Mouse (Mus musculus) forebrain, embryonic 15.5 days (tissue): ENCODE measurements around the gene Myo18b. TPM values are rescaled to one million over a fixed set of nuclear protein-coding genes. Genes with fewer than 3 reads are reported as not detected.

ENCODE experiments used
- ATAC-seq: fragments of 200-750 bp; cut with Nextera tagmentation; replicated peaks from 2 replicates; pipeline ENCODE4 v1.8.0; 2017; ENCODE audit warnings: mild to moderate bottlenecking, moderate TSS enrichment, moderate library complexity
- H3K27ac ChIP-seq: fragments of 300-500 bp; sonication (generic); replicated peaks from 2 replicates; pipeline ENCODE4 v1.5.1; 2015; ENCODE audit warnings: mild to moderate bottlenecking, inconsistent platforms
- H3K27me3 ChIP-seq: fragments of 300-500 bp; sonication (generic); 2 replicates; pipeline ENCODE4 v1.6.1; 2015; ENCODE audit warnings: inconsistent platforms
- H3K36me3 ChIP-seq: fragments of 300-500 bp; sonication (generic); 2 replicates; pipeline ENCODE4 v1.6.1; 2015; ENCODE audit warnings: mild to moderate bottlenecking, inconsistent platforms
- H3K4me1 ChIP-seq: fragments of 300-500 bp; sonication (generic); 2 replicates; pipeline ENCODE4 v1.6.1; 2015; ENCODE audit warnings: inconsistent platforms
- H3K4me2 ChIP-seq: fragments of 300-500 bp; sonication (generic); replicated peaks from 2 replicates; pipeline ENCODE4 v1.6.1; 2015; ENCODE audit warnings: mild to moderate bottlenecking, inconsistent platforms
- H3K4me3 ChIP-seq: fragments of 300-500 bp; sonication (generic); 2 replicates; pipeline ENCODE4 v1.5.1; 2015; ENCODE audit warnings: mild to moderate bottlenecking, inconsistent platforms
- H3K9ac ChIP-seq: fragments of 300-500 bp; sonication (generic); replicated peaks from 2 replicates; pipeline ENCODE4 v1.6.1; 2015; ENCODE audit warnings: mild to moderate bottlenecking, inconsistent platforms
- H3K9me3 ChIP-seq: fragments of 300-500 bp; sonication (generic); 2 replicates; pipeline ENCODE4 v1.6.1; 2016; ENCODE audit warnings: inconsistent platforms
- WGBS: fragments of 180-500 bp; shearing (Covaris S2); methylation state at CpG from one replicate; pipeline ENCODE4 v1.1.7; 2015; ENCODE audit warnings: mixed read lengths; 5-methylcytosine and 5-hydroxymethylcytosine counted together
- polyA plus RNA-seq: library from polyadenylated mRNA; unstranded; fragments of >200 nt; fragmentation: Nextera tagmentation; extraction: Ambion mirVana; gene quantifications from 2 replicates; pipeline ENCODE4 v1.2.1, GENCODE M21; 2015

The Myo18b gene
- polyA plus RNA-seq, 1 experiment from 2014 or later = 1.2 TPM

DNA sequence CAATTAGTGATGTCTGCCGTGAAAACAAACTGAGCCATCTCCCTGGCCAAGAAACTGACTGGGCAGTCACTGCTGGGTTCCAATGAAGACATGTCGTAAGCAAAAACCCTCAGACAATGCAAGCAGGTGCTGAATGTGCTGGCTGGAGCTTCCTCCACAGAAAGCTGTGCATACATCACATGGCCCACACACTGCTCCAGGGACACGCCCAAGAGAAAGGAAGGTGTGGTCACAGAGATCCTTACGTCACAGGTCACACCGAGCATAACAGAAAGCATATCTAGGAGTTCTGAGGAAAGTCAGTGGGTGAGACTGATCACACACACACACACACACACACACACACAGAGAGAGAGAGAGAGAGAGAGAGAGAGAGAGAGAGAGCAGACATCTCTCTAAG is 27.5 kb downstream of the Myo18b start:
- ATAC-seq = no peak
- Histone ChIP-seq H3K9me3 (no peaks in the 10 kb centered on the region), H3K27me3 (no peaks in the 10 kb centered on the region), H3K27ac (no peak overlapping the region), H3K4me3 (no peak overlapping the region), H3K9ac (no peak overlapping the region), H3K4me1 (no peaks in the 10 kb centered on the region), H3K4me2 (no peak overlapping the region), H3K36me3 (no peaks in the 10 kb centered on the region)
- WGBS = 80% methylated on average over 5 of the region's 5 CpGs

DNA sequence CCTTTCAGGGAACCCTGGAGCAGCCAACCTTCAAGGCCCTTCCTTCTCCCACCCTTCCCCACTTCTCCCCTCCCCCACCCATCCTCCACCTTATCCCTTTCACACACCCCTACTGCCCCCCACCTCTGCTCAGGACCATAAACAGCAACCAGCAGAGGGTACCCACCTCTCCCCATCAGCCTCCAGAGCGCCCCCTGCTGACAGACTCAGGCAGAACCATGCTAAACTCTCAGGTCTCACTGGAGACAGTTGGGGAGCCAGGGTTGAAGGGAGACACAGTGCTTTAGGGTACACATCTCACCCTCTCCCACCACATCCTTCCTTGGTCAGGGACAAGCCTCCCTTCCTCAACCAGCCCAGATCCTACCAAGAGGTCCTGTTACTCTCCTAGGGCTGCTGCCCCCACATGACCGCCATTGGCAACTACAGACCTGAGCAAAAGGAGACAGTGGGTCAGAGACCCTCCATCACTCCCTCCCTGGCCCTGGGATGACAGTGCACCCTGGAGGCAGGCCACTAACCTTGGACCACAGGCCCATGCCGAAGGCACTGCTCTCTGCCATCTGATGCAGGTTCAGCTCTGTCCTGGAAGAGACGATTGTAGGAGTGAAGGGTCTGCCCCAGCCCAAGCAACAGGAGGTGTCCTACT is 31.3 kb downstream of the Myo18b start:
- 0 out of 2 replicates have a peak, but pooled peaks have one; percentile 19 for ATAC-seq
- H3K4me2 ChIP-seq = no peak overlapping the region
- no peak overlapping the region for H3K9ac ChIP-seq
- H3K9me3 ChIP-seq = no peaks in the 10 kb centered on the region
- no peaks in the 10 kb centered on the region for H3K36me3 ChIP-seq
- no peaks in the 10 kb centered on the region for H3K27me3 ChIP-seq
- H3K4me1 ChIP-seq = peaks cover under 1% of the 10 kb centered on the region; the same call in 1 of the 2 replicates
- 48% methylated on average over 4 of the region's 4 CpGs for WGBS
- H3K27ac ChIP-seq = no peak overlapping the region
- no peak overlapping the region for H3K4me3 ChIP-seq

DNA sequence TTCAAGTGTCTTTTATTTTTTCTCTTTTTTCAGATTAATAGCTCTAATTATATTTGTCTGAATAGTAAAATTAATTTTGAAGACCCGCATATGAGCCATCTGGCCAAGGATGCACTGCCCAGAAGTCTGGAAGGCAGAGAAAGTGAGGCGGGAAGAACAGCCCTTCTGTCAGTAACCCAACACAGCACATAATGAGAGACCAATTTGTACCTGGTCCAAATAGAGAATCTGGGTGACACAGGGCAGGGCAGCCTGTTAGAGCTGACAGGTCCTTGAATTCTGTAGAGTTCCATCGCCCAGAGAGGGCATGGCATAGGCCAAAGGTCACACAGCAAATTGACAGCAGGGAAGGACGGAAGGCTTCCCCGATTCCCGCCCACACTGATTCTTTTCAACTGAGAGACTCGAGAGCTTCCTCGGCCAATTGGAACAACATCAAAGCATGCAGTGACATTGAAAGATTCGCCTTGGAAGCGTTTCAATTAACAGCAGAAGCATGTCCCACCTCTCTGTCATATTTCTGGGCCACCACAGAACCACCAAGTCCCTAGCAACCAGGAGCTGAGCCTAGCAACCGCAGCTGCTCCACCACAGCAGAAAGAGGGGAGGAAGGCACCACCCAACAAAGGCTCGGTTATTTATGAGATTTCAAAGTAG is 36.7 kb downstream of the Myo18b start:
- peak; percentile 71; the same call in 1 of the 2 replicates for ATAC-seq

DNA sequence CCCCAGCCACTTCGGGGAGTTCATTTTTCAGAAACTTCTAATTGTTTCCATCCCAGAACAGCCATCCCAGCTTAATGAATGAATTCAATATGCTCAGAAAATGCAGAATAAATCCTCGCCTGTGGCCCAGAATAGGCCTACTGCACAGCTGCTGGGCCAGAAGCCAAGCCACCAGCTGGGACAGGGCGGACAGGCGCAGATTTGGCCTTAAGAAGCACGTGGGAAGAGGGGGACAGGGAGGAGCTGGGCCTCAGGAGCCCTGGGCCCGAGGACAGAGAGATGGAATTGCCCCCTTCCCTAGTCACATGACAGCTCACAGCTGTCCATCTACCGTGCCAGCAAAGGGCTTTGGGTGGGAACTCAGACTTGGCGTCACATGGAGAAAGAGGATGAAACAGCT is 43.0 kb downstream of the Myo18b start:
- ATAC-seq = peak; percentile 70
- no peaks in the 10 kb centered on the region for H3K36me3 ChIP-seq
- 7% methylated on average over 8 of the region's 8 CpGs for WGBS

More for the DNA sequence above, 36.7 kb downstream of the Myo18b start:
- H3K4me3 ChIP-seq = no peak overlapping the region
- H3K9ac ChIP-seq = no peak overlapping the region
- peak overlapping the region; percentile 70 for H3K27ac ChIP-seq
- peaks cover 14% of the 10 kb centered on the region for H3K4me1 ChIP-seq
- H3K27me3 ChIP-seq = no peaks in the 10 kb centered on the region
- H3K36me3 ChIP-seq = no peaks in the 10 kb centered on the region
- no peak overlapping the region for H3K4me2 ChIP-seq
- no peaks in the 10 kb centered on the region for H3K9me3 ChIP-seq
- 36% methylated on average over 12 of the region's 12 CpGs for WGBS

DNA sequence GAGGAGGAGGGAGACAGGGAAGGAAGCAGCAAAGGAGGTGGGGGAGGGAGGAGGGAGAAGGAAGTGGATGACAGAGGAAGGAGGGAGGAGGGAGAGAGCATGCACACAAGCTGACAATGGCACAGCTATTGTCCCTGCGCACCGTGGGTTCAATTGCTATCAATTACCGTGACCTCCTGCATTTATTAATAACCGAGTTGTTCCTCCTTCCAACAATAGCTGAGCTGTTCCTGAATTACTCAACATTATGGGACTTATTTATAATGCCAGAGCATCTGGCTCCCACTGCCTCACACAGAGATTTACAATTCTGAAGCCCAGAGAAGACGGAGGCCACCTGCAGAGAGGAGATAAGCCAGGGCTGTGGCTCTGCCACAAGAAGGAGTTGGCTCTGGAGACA is 44.8 kb downstream of the Myo18b start:
- no peaks in the 10 kb centered on the region for H3K36me3 ChIP-seq
- no peaks in the 10 kb centered on the region for H3K9me3 ChIP-seq
- peaks cover 57% of the 10 kb centered on the region for H3K4me1 ChIP-seq
- H3K9ac ChIP-seq = no peak overlapping the region
- no peaks in the 10 kb centered on the region for H3K27me3 ChIP-seq
- no peak overlapping the region for H3K4me3 ChIP-seq
- ATAC-seq = no peak
- WGBS = 13% methylated on average over 5 of the region's 5 CpGs
- H3K27ac ChIP-seq = peak overlapping the region; percentile 76
- no peak overlapping the region for H3K4me2 ChIP-seq

More for the DNA sequence above, 43.0 kb downstream of the Myo18b start:
- no peaks in the 10 kb centered on the region for H3K9me3 ChIP-seq
- H3K4me2 ChIP-seq = no peak overlapping the region
- no peaks in the 10 kb centered on the region for H3K27me3 ChIP-seq
- H3K9ac ChIP-seq = no peak overlapping the region
- H3K4me1 ChIP-seq = peaks cover 50% of the 10 kb centered on the region
- no peak overlapping the region for H3K4me3 ChIP-seq
- peak overlapping the region; percentile 76 for H3K27ac ChIP-seq

DNA sequence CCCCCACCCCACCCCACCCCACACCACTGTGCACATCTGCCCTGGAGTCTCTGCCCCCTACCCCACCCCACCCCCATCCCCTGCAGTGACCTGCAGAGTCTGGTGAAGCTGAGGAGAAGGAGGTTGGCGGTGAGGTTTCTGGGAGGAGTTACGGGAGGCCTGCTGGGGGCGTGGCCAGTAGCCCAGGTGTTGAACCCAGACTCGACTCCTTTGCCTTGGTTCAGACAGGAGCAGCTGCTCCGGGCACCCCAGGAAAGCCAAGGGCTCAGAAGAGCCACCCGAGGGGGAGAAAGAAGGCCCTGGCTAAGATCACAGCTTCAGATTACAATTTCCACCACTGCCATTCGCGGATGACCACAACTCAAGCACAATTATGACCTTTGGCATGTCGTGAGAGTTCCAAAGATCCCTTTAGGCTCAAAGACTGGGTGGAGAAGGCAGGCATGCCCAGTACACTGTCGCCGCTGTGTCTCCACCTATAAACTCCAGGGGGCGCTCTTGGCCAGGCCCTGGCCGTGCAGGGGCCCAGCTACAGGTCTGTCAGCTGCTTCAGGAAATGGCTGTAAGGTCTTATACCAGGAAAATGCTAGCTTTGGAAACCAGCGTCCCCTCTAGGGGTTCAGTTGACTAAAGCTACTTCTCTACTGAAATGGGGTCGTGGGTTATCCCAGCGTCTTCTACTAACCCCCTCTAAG is 47.4 kb downstream of the Myo18b start:
- no peaks in the 10 kb centered on the region for H3K36me3 ChIP-seq
- H3K27me3 ChIP-seq = no peaks in the 10 kb centered on the region
- WGBS = 3% methylated on average over 16 of the region's 16 CpGs
- no peak for ATAC-seq
- no peak overlapping the region for H3K27ac ChIP-seq
- peaks cover 62% of the 10 kb centered on the region for H3K4me1 ChIP-seq
- H3K9me3 ChIP-seq = no peaks in the 10 kb centered on the region
- peak overlapping the region; percentile 16 for H3K4me2 ChIP-seq
- H3K4me3 ChIP-seq = no peak overlapping the region
- no peak overlapping the region for H3K9ac ChIP-seq

DNA sequence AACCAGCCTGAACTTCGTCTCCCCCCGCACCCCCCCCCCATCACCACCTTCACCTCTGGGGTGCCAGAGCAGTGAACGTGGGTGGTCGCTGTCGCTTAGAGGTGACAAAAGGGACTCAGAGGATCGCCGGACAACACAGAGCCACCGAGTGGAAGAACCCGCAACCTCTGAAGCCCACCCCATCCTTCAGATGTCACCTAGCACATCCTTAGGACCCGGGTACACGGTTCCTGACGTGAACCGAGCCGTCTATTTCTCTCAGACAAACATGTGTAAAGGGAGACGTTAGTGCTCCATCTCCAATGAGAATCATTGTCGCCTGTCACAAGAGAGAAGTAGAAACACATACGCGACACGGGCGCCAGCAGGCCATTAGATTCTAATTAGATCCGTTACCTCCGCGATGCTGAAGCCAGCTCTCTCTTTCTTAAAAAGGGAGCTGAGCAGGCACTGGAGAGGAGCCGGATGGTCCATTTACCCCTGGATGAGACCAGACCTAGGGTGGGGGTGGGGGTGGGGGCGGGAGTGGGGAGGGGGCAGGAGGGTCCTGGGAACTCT is 48.1 kb downstream of the Myo18b start:
- Histone ChIP-seq H3K36me3 (no peaks in the 10 kb centered on the region), H3K4me3 (no peak overlapping the region), H3K4me2 (peak overlapping the region; percentile 16), H3K27ac (no peak overlapping the region), H3K9me3 (no peaks in the 10 kb centered on the region), H3K27me3 (no peaks in the 10 kb centered on the region), H3K4me1 (peaks cover 62% of the 10 kb centered on the region), H3K9ac (no peak overlapping the region)
- whole genome bisulfite sequencing = 6% methylated on average over 25 of the region's 25 CpGs
- ATAC-seq = no peak

DNA sequence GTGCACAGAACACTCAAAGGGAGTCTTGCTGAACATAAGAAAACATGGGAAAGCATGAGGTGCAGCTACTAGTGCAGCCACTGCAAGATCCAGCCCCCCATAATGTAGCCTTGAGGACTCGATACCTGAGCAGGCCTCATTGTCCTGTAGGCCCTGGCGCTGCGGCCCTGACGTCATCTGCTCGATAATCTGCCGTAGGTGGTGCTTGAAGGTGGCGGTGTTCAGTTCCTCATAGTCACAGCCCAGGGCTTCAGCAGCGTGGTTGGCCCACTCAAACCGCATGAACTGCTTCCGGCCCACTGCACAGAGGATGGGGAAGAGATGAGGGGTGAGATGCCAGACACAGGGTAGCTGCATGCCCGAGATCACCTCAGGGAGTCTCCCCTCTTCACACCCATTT is 50.0 kb downstream of the Myo18b start:
- Histone ChIP-seq H3K36me3 (no peaks in the 10 kb centered on the region), H3K4me3 (no peak overlapping the region), H3K27ac (no peak overlapping the region), H3K4me1 (peaks cover 44% of the 10 kb centered on the region), H3K4me2 (no peak overlapping the region), H3K9ac (no peak overlapping the region), H3K27me3 (no peaks in the 10 kb centered on the region), H3K9me3 (no peaks in the 10 kb centered on the region)
- ATAC-seq = no peak
- whole genome bisulfite sequencing = 78% methylated on average over 11 of the region's 11 CpGs

DNA sequence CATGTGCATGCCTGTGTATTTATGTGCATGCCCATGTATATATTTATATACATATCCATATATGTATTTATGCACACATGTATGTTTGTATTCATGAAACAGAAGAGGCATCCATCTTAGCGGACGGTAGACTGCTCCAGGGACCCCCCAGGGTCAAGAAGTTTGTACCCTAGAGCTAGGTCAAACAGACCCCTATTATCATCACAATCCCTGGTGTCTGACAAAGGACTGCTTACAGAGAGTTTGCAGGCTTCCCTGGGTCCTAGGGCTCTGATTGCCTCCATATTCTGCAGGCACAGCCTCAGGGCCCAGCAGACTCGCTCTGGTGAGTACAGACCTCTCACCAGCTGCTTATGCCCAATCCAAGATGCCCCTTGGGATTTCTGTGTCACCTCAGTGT is 51.7 kb downstream of the Myo18b start:
- H3K9me3 ChIP-seq = no peaks in the 10 kb centered on the region
- H3K4me3 ChIP-seq = no peak overlapping the region
- H3K9ac ChIP-seq = no peak overlapping the region
- H3K27me3 ChIP-seq = no peaks in the 10 kb centered on the region
- no peaks in the 10 kb centered on the region for H3K36me3 ChIP-seq
- 0 out of 2 replicates have a peak overlapping the region, but pooled peaks have one; percentile 58 for H3K27ac ChIP-seq
- no peak for ATAC-seq
- no peak overlapping the region for H3K4me2 ChIP-seq
- WGBS = 40% methylated on average over 3 of the region's 3 CpGs
- H3K4me1 ChIP-seq = peaks cover 31% of the 10 kb centered on the region

DNA sequence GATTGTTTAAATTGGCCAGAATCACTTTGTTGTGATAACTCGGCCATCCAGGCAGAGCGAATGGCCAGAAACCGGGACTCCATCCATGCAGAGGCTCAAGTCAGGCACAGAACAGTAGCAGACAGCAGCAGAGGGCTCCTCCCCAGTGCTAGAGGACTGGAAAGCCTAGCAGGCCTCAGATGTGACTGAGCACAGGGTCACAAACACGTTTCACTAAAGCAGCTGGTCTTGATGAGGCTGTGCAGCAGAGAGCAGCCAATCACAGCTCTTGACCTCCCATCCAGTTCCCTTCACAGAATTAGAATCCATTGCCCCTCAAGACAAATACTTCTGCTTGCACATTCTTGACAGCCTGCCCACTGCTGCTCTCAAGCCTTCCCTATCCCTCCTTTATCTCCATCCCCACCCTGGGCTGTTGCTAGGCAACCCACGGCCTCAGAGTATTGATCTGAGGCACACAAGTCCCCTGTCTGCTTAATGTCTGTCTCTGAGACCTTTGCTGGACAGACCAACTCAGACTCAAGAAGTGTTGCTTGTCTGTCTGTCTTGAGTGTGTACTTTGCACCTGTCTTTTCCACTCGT is 52.4 kb downstream of the Myo18b start:
- peak overlapping the region; percentile 58 for H3K27ac ChIP-seq
- no peak overlapping the region; the same call in 1 of the 2 replicates for H3K9ac ChIP-seq
- no peak for ATAC-seq
- peaks cover 25% of the 10 kb centered on the region for H3K4me1 ChIP-seq
- H3K4me3 ChIP-seq = no peak overlapping the region
- H3K27me3 ChIP-seq = no peaks in the 10 kb centered on the region
- WGBS = 37% methylated on average over 6 of the region's 6 CpGs
- H3K36me3 ChIP-seq = no peaks in the 10 kb centered on the region
- no peaks in the 10 kb centered on the region for H3K9me3 ChIP-seq
- H3K4me2 ChIP-seq = no peak overlapping the region

DNA sequence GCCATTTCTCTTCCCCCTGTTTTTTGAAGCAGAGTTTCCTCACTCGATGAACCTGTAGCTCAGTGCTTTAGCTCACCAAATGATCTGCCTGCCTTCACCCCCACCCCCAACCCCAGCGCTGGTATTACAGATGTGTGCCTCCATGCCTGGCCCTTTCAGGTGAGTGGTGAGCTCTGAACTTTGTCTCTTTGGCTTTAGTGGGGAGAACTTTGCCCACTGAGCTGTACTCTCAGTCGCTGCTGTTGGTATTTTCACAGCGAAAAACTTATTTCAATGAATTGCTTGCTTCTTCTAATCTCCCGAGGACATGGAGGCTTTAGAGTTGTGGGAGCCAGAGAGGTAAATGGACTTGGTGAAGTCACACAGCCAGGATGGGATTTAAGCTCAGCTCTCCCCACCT is 53.5 kb downstream of the Myo18b start:
- no peak overlapping the region for H3K27ac ChIP-seq
- no peaks in the 10 kb centered on the region for H3K27me3 ChIP-seq
- no peak for ATAC-seq
- no peak overlapping the region for H3K9ac ChIP-seq
- WGBS = 86% methylated on average over 5 of the region's 5 CpGs
- H3K4me1 ChIP-seq = peaks cover 14% of the 10 kb centered on the region
- H3K4me3 ChIP-seq = no peak overlapping the region
- H3K4me2 ChIP-seq = no peak overlapping the region
- no peaks in the 10 kb centered on the region for H3K9me3 ChIP-seq
- no peaks in the 10 kb centered on the region for H3K36me3 ChIP-seq

DNA sequence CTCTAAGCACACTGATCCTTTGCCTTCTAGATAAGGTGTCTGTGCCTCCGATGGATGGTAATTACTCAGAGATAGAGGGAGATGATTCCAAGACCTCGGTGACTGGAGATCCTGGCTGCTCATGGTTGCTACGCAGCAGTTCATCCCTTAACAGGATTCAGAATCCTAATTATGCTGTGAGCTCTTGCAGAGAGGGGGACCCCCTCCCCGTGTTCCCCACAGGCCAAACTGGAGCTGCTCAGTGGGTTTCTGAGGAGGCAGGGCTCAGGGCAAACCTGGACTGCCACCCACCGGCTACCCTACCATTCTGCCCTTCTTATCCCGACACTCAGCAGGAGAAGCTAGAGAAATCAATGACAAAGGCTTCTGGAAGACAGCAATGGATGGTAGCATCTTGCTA is 54.3 kb downstream of the Myo18b start:
- H3K9ac ChIP-seq = no peak overlapping the region
- H3K4me2 ChIP-seq = no peak overlapping the region
- WGBS = 38% methylated on average over 6 of the region's 6 CpGs
- no peaks in the 10 kb centered on the region for H3K27me3 ChIP-seq
- no peak for ATAC-seq
- H3K4me1 ChIP-seq = peaks cover 13% of the 10 kb centered on the region
- H3K4me3 ChIP-seq = no peak overlapping the region
- H3K36me3 ChIP-seq = no peaks in the 10 kb centered on the region
- no peak overlapping the region for H3K27ac ChIP-seq
- no peaks in the 10 kb centered on the region for H3K9me3 ChIP-seq
